Mouse (Mus musculus) embryonic fibroblast, embryonic 13.5 days (primary cell): Measurements from ENCODE around the gene Pold2.

Experiments
- CTCF ChIP-seq: IDR thresholded peaks from 2 replicates; pipeline ENCODE4 v1.5.1; 2011; ENCODE audit warnings: mild to moderate bottlenecking, control low read depth, low read length, moderate library complexity, borderline replicate concordance; ENCODE audit not compliant: insufficient read depth
- POLR2A ChIP-seq: IDR thresholded peaks from 2 replicates; pipeline ENCODE4 v1.6.1; 2011; ENCODE audit warnings: low read depth, mild to moderate bottlenecking, control low read depth, low read length, moderate library complexity

DNA sequence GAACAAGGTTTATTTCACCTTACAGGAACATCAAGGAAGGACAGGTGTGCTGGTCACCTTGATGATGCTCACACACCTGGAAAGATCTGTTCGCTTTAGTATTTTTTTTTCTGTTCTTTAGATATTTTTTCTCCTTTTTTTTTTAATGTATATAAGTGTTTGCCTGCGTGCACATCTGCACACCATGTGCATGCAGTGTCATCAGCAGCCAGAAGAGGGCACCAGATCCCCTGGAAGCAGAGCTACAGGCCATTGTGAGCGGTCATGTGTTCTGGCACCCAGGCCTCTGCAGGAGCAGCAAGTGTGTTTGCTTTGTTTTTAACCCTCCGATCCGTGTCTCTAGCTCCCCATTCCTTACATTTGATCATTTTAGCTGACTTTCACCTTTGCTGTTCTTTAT lies 1.8 kb upstream of the Pold2 start:
- peak; percentile 83 for TF ChIP-seq CTCF
- no peak for TF ChIP-seq POLR2A
